Mouse (Mus musculus) left cerebral cortex, adult 8-10 months (tissue): ENCODE results near the gene Slc2a8. TPM values are rescaled to one million over a fixed set of nuclear protein-coding genes. Genes with fewer than 3 reads are reported as not detected.

Source experiments
- DNase-seq, 2 experiments: peaks; one replicate each; pipeline ENCODE4 v3.0.0; 2022; ENCODE audit warnings: low spot score in 2 of 2
- total RNA-seq, 4 experiments: library from RNA; stranded (reverse); gene quantifications; 2 replicates each; pipeline ENCODE4 v1.2.4; 2022

Slc2a8 gene
- total RNA-seq, 4 experiments from 2014 or later: 21.9 to 27.0 (median 24.9) TPM

- DNase-seq: no peak
Observed at GRCm38 (mm10) chr2:32931730-32932129, 50.2 kb downstream of the Slc2a8 start.

- DNase-seq: no peak
Observed at GRCm38 (mm10) chr2:32928947-32929829, 52.7 kb downstream of the Slc2a8 start.

- DNase-seq: peak; percentile 55 to 64
Observed at GRCm38 (mm10) chr2:32928235-32928946, 53.5 kb downstream of the Slc2a8 start.

- DNase-seq: no peak
Observed at GRCm38 (mm10) chr2:32927624-32928234, 54.2 kb downstream of the Slc2a8 start.

- DNase-seq: no peak
Observed at GRCm38 (mm10) chr2:32926330-32927075, 55.4 kb downstream of the Slc2a8 start.

GRCm38 (mm10) chr2:32924306-32924844 is 57.5 kb downstream of the Slc2a8 start:
- no peak for DNase-seq

- no peak for DNase-seq
Observed at GRCm38 (mm10) chr2:32923551-32924250, 58.2 kb downstream of the Slc2a8 start.

Other genes with a start within 250 kb of the Slc2a8 start
- 1 to 10 TPM; 2.0 to 2.8 (median 2.3) TPM for gene 6330409D20Rik, start 241.1 kb downstream of the Slc2a8 start, total RNA-seq
- 10 to 100 TPM; 27.7 to 32.6 (median 29.9) TPM for gene Tor2a, start 224.8 kb downstream of the Slc2a8 start, total RNA-seq
- gene Ttc16, start 206.4 kb downstream of the Slc2a8 start, total RNA-seq: under 1 TPM; 0.18 to 0.81 (median 0.53) TPM
- 1 to 10 TPM; 6.4 to 9.2 (median 7.7) TPM for gene Ptrh1, start 206.3 kb downstream of the Slc2a8 start, total RNA-seq
- 1 to 10 TPM in 1 of 4 experiments, under 1 TPM in 2, not detected in 1; 0.27 to 1.0 (median 0.66) TPM for gene Cfap157, start 197.7 kb downstream of the Slc2a8 start, total RNA-seq
- 100 to 1,000 TPM; 883 to 958 (median 954) TPM for gene Stxbp1, start 134.8 kb downstream of the Slc2a8 start, total RNA-seq
- gene Fam129b, start 106.0 kb downstream of the Slc2a8 start, total RNA-seq: 10 to 100 TPM; 24.7 to 31.8 (median 28.4) TPM
- gene Rpl12, start 20.5 kb downstream of the Slc2a8 start, total RNA-seq: 100 to 1,000 TPM; 114 to 127 (median 119) TPM
- 10 to 100 TPM; 37.5 to 44.2 (median 38.6) TPM for gene Lrsam1, start 20.5 kb downstream of the Slc2a8 start, total RNA-seq
- 100 to 1,000 TPM in 3 of 4 experiments, 10 to 100 TPM in 1; 90.0 to 133 (median 114) TPM for gene Garnl3, start 149.6 kb upstream of the Slc2a8 start, total RNA-seq
- gene Angptl2, start 234.0 kb upstream of the Slc2a8 start, total RNA-seq: 1 to 10 TPM; 4.0 to 4.7 (median 4.3) TPM